Mouse (Mus musculus) NIH3T3 (cell line): ENCODE measurements at regions not wholly inside any gene's neighbourhood (a gene's known extent, or its start where the extent isn't known, plus 50 kb on each side); places are given as distances from the start of the nearest gene placed in this dataset.
A peak's percentile ranks its signal among the peaks of the same experiment; 100 is the strongest.

ENCODE experiments used
- DNase-seq: peaks from one replicate; pipeline ENCODE4 v3.0.0-alpha.2; 2012; ENCODE audit warnings: low read depth

GRCm38 (mm10) chr6:95769808-95770207 is 51.2 kb upstream of the Suclg2 start:
- no peak for DNase-seq

GRCm38 (mm10) chr6:95801651-95802050 is 83.1 kb upstream of the Suclg2 start:
- peak; percentile 25 for DNase-seq

GRCm38 (mm10) chr6:95841502-95841901 is 122.9 kb upstream of the Suclg2 start:
- DNase-seq, result peak; percentile 92

DNA sequence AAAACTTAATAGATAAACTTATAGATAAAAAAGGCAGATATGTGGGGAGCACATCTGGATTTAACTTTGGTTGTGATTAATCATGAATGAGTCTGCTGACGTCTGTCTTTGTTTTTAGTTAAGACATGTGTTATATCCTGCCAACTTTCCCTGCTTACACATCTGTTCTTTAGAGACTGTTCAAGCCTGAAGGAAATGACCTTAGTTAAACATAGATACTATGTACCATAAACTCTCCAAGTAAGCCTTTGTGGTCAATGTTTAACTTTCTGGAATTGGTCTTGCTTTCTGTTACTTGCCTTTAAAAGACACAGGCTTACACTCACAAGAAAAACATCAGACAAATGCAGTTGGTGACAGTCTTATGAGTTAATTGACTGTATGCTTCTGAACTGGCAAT is 127.9 kb upstream of the Suclg2 start:
- peak; percentile 74 for DNase-seq

- DNase-seq, result peak; percentile 85
These were observed 156.9 kb upstream of the Suclg2 start for GRCm38 (mm10) chr6:95875463-95875862.

DNA sequence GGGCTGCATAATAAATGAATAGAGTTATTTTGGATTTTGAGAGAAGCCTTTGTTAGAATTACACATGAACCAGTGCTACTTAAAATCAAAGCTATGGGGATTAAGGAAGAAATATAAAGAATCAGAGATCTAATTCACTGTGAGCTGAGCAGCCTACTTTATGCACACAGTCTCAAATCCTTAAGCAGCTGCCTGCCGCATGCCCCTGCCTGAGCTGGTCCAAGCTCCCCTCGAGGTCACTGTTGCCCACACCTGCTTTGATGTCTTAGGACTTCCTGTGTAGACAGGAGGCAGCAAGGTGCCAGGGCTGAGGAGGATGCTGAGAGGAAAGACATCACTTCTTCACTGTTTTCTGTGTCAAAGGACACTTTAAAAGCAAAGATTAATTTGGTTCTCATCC is 157.7 kb upstream of the Suclg2 start:
- DNase-seq, result no peak

DNA sequence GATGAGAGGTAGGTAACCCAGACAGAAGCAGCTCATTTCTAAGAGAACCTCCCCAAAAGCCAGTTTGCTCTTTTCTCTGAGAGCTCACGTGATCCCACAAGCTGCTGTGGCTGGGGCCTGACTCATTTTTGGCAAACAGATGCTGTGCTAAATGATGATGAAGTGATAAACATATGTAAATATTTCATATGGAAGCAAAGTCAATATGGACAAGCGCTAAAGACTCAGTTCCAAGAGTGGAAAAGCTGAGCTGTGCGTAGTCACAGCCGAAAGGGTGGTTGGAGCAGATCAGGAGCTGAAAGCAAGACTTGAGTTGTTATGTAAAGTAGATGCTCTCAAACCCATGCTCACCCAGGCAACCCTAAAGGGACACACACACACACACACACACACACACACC is 168.0 kb upstream of the Suclg2 start:
- DNase-seq, result peak; percentile 63

DNA sequence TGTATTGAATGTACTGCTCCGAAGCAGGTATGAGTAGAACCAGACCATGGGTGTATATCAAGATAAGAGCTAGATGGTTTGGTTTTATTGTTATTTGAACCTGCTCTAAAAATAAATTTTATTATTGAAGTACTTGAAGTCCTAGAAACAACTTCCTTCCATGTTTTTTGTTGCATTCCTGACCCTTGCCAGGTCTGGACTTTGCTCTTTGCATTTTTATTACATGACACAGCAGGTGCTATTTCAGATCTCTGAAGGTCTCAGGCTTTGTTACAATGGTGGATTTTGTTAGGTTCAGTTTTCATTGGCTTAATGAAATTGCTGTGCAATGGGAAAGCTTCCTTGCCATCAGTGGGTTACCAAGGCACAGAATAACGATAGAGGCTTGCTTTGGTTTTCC is 184.0 kb upstream of the Suclg2 start:
- no peak for DNase-seq

DNA sequence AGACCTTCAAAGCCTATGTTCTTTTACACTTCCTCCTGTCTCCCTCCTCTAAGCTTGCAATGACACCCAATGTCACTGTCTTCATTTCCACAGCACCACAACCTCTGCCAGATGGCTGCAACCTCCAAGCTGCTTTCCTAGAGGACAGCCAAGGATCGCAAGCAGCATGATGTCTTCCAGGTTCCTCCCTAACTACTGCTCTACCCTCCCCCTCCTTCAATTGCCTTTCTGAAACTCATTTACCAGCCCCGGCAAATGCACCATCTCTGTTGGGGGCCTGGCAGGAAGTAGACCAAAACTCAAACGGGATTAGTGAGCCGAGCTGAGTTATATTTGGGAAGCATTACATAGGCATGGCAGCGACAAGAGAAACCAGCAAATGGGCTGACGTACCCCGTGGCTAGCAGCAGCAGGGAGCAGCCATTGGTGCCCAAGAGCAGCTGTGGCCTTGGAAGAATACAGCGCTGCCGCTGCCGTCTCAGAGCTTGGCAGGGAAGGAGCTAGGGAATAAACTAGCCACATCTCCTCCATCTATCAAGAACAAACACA is 185.6 kb upstream of the Suclg2 start:
- no peak for DNase-seq

- no peak for DNase-seq
These were observed 186.5 kb upstream of the Suclg2 start for GRCm38 (mm10) chr6:95905057-95905456.

- DNase-seq, result no peak
These were observed 191.2 kb upstream of the Fam19a1 start for GRCm38 (mm10) chr6:95921737-95922136.

DNA sequence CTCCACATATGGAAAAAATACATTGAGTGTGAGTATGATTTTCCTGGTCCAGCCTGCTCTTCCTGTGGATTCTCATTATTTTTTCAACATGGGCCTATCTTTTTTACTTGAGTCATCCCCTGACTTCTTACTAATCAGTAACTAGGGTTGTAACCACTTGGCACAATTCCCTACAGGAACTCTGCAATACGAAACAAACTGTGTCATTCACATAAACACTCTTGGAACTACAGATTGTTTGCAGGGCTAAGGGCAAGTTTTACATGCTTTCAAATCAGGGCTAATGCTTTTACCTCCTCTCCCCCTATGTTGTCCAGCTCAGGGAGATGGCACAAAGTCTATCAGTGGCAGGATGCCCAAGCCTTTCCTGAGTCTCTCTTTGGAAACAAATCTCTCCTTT is 178.4 kb upstream of the Fam19a1 start:
- DNase-seq, result peak; percentile 77

DNA sequence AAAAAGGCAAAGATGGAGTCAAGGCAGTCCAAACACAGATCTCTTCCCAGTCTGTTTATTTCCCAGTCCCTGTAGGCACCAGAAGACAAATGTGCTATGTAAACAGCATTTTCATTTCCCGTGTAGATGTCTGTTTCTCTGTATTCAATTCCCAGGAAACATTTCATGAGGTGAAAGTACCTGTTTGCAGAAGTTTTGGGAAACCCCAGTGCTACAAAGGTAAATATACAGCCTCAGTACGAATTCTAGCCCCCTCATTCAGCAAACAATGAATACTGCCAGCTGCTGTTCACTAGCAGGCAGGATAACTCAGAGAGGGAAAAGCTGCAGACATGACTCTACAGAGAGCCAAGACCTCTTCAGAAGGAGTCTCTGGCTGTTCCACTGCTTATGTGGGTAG is 176.4 kb upstream of the Fam19a1 start:
- DNase-seq, result no peak

- no peak for DNase-seq
These were observed 173.9 kb upstream of the Fam19a1 start for GRCm38 (mm10) chr6:95939052-95939451.

- DNase-seq, result no peak
These were observed 152.2 kb upstream of the Fam19a1 start for GRCm38 (mm10) chr6:95960745-95961144.

DNA sequence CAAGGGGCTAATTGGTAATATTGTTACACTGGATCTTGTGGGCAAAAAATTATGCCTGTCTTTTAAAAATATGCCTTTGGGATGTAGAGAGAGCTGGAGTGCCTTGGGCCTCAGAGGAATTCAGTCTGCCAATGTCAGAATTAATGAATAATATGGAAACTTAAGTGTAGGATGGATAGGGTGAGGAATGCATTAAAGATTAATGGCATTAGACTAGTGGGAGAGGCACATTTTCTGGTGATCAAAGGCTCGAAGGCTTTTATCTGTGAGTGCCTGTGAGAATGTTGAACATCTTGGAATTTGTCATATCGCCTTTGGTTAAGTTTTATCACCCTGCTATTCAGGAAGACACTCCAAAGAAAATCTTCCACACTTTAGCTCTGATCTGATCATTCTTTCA is 146.7 kb upstream of the Fam19a1 start:
- DNase-seq, result no peak

- DNase-seq, result peak; percentile 63
These were observed 137.0 kb upstream of the Fam19a1 start for GRCm38 (mm10) chr6:95975994-95976393.

DNA sequence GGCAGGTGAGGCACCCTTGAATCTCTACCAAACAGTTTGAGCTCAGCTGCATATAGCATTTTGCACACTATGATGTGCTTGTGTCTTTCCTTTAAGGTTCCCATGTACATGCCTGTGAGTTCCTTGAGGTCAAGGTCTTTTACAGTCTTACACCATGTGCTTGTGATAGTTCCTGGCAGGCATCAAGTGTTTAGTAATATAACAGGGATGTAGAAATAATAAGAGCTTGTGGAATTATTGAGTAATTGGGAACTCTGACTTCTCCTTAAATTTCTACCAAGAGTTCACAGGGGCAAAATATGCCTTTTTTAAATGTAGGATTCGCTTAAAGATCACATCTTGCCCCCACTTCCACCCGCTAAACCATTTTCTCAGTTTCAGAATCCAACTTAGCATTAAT is 115.9 kb upstream of the Fam19a1 start:
- DNase-seq, result peak; percentile 51

DNA sequence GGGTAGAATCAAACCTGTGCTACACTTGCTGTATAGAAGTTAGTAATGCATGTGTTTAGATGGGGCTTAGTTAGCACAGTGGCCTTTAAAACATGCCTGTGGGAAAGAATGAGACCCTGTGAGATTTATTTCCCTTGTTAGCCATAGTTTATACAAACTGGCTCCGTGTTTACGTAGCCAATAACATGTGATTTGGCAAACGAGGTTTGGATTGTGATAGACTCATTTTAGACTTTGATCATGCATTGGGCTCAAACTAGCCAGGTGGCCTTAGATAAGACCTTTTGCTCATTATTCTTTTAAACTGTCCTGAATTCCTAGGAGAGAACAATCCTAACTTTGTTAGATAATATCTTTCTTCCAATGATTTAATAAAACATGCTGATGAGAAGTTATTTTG is 115.2 kb upstream of the Fam19a1 start:
- DNase-seq, result no peak

GRCm38 (mm10) chr6:95999441-95999840 is 113.5 kb upstream of the Fam19a1 start:
- DNase-seq, result peak; percentile 79

GRCm38 (mm10) chr6:96000011-96000476 is 112.9 kb upstream of the Fam19a1 start:
- DNase-seq, result peak; percentile 71

DNA sequence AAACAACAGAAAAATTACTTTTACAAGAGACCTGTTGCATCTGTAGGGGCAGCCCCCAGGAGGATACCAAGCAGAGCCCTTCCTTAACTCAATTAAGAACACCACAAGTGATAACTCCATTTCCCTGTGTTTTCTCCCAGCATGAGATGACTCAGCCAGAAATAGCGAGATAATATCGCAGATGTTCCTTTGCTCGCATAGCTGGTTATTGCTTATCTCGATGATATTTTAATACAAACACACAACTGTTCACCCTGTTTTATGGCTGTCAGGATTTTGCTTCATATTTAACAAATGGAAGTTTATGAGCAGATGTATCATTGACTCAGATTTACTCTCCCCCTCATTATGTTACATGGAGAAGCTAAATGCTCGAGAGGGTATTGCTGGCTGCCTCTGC is 101.7 kb upstream of the Fam19a1 start:
- DNase-seq, result peak; percentile 34

DNA sequence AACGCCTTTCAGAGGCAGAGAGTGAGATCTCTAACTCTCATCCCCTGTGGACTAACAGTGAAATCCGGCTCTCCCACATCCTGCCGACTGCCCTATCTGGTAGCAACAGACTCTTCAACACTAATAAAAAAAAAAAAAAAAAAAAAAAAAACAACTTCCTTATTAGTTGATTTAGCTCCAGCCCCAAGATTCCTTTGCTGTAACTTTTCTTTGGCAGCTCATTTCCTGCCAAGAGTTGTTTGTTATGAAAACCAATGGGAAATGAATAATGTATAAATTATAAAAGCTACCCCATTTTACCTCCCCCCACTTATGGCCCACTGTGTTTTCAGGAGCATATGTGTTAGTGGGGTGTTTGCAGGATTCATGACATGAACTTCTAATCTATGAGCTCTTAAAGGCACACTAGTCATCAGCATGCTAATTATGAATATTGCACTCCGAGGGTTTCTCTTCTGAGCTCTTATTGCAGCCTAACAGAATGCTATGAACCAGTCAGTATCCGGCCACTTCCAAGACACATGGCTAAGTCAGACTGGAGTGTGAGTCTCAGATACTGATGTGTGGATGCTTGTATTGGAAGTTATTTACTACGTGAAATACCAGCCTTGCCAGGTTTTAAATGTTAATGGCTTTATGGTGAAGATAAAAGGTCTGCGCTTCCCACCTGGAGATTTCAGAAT is 84.8 kb upstream of the Fam19a1 start:
- DNase-seq, result no peak

- no peak for DNase-seq
These were observed 69.2 kb upstream of the Fam19a1 start for GRCm38 (mm10) chr6:96043711-96044110.
